Mouse (Mus musculus): ENCODE measurements around the gene Rsph3b. TPM values are rescaled to one million over a fixed set of nuclear protein-coding genes. Genes with fewer than 3 reads are reported as not detected.

Rsph3b gene
- 10 to 100 TPM; 26.6 to 35.1 TPM for polyA plus RNA-seq (2017; shearing (Covaris generic))

DNA sequence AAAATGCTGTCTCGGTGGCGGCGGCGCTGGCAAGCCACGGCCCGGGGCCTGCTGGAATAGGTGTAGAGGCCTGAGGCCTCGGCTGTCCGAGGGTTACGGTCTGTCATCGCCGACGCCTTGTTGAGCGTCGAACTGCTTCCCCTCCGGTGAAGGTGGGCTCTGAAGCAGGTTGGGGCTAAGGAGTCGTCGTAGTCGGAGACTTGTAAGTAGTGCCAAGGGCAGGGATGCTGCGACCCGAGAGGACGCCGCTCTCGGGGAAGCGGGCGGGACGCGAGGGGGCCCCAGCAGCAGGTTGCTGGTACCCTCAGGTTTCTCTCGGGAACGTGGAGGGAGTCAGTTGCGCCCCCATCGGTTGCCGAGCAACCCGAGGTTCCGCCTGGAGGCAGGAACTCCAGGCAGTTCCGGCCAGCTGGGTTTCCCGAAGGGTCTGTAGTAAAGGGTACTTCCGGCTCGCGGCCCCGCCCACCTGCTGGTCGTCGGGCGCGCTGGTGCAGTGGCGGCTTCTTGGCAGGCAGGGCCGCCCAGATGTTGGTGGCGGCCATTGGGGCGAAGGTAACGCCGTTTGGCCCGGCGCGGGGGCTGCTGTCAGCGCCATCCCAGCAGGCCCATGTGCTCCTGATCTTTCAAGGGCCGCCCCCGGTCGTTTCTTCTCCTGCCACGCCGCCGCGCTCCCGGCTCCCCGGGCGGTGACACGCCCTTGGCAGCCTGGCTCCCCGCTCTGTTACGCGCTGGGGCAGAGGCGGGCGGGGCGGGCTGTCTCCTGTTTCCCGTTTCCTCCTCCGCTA, at the start of gene Rsph3b:
Gene Rsph3b (minus strand): TSS at position 699 of the 785 bp plus-strand sequence.

DNA sequence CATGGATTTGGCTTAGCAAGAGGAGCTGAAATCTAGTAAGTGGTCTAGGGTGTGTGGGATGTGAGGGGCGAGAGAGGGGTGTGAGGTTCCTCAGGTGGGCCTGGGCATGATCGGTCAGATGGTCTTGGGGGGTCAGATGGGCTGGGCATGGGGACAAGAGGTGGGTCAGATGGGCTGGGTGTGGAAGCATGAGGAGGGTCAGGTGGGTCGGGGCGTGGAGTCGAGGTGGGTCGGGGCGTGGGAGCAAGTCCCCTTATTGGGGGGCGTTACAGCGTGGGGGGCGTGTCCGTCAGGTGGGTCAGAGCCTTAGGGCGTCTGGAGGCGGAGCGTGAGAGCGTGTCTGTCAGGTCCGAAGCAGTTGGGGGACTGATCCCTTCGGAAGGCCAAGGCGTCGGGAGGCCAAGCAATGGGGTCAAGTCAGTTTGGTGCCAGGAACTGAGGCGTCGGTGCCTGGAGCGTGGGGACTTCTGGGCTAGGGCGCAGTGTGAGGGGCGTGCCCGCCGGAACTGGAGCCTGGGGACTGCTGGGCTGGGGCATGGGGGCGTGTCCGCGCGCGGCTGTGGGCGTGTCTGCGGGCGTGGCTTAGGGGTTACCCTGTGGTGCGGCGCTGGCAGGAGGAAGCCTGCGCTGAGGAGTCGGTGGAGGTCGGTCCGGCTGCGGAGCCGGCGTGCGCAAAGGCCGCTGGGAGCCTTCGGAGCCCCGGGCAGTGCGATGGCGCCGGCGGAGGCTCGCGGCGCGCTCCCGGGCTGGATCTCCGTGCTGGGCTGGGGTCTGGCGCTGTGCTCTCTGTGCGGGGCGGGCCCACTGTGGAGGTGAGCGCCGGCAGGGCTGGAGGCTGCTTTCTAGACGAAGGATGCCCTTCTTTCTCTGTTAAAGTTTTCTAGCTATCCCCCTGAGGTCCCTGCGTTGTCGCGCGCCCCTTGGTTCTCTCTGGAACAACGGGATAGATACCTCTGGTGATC, 30.1 kb upstream of the Rsph3b start, which contains the start of gene Gm49721:
Gene Gm49721 (plus strand): TSS at position 618 of the 962 bp plus-strand sequence.

DNA sequence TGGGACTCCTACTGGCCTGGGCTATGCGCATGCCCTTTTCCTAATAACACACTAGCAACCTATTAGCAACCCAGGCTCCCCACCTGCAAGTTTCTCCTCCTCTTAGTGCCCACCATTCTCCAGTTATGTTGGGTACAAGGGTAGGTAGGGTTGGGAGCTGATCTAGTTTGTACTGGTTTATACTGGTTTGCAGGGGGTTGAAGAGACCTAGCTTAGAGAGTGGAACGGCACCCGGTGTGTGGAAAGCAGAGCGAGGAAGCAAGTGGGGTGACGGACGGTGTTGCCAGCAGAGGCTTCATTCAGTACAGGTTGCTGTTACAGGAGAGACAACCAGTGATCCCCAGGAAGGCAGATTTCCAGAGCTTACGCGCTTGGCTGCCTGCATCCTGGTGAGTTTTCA, 21.9 kb upstream of the Rsph3b start, which contains the start of gene Rnaset2b:
Gene Rnaset2b (plus strand): TSS at position 301 of the 400 bp plus-strand sequence.

DNA sequence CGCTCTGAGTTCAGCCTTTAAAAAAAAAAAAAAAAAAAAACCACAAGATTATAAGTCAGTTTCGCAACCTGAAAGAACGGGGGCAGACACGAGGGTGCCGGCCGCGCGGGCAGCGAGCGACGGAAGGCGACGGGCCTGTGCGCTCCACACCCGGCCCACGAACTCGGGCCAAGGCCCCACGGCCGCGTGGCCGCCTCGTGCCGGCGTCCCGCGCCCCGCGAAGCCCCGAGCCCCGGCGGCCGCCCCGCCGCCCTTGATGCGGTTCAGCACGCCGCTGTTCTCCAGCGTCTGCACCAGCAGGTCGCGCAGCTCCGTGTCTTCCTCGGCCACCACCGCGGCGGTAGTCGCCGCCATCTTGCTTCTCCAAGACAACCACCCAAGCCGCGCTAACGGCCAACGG, 12.3 kb upstream of the Rsph3b start, which contains the start of gene Tagap1:
Gene Tagap1 (minus strand): TSS at position 381 of the 400 bp plus-strand sequence.

Other genes starting within 250 kb of the Rsph3b start
- gene Ezr, start 165.9 kb downstream of the Rsph3b start, polyA plus RNA-seq (2017; shearing (Covaris generic)) = 100 to 1,000 TPM; 209 to 289 TPM
- gene Tagap1, start 12.5 kb upstream of the Rsph3b start, polyA plus RNA-seq (2017; shearing (Covaris generic)) = 10 to 100 TPM; 32.6 to 33.5 TPM
- gene Rnaset2b, start 22.0 kb upstream of the Rsph3b start, polyA plus RNA-seq (2017; shearing (Covaris generic)) = 1,000 to 10,000 TPM; 1,040 to 1,460 TPM
- gene Gm49721, start 30.2 kb upstream of the Rsph3b start, polyA plus RNA-seq (2017; shearing (Covaris generic)) = under 1 TPM; 0.53 to 0.93 TPM
- not detected for gene Gm1604a, start 76.9 kb upstream of the Rsph3b start, polyA plus RNA-seq (2017; shearing (Covaris generic))
- 1 to 10 TPM in 1 of 2 experiments, under 1 TPM in 1; 0.61 to 1.9 TPM for gene Rps6ka2, start 221.4 kb upstream of the Rsph3b start, polyA plus RNA-seq (2017; shearing (Covaris generic))